Mouse (Mus musculus) brain, embryonic 18.5 days (tissue): ENCODE results near the gene Vwf.

Source experiments
- DNase-seq: peaks from one replicate; pipeline ENCODE4 v3.0.0-alpha.2; 2012; ENCODE audit warnings: low read depth, low spot score

Vwf gene

GRCm38 (mm10) chr6:125622434-125622833 lies 75.9 kb downstream of the Vwf start:
- no peak for DNase-seq

DNA sequence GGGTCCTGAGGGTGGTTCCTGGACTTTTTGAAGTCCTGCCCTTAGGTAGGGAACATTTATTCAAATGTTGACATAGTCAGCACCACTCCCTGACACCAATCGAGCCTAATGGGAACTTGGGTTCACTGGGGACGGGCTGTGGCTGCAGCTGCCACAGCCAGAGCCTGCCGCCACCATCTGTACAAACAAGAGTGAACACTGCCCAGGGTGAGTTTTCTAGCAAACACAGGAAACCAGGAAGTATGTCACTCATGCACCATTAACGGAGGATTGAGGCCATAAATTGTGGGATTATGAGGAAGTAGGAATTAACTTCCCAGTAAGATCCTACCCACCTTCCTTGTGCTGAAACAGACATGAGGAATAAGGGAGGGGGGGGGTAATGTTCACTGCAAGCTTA lies 93.9 kb downstream of the Vwf start:
- DNase-seq, result no peak

- no peak for DNase-seq
These were observed 94.6 kb downstream of the Vwf start for GRCm38 (mm10) chr6:125641146-125641545.

DNA sequence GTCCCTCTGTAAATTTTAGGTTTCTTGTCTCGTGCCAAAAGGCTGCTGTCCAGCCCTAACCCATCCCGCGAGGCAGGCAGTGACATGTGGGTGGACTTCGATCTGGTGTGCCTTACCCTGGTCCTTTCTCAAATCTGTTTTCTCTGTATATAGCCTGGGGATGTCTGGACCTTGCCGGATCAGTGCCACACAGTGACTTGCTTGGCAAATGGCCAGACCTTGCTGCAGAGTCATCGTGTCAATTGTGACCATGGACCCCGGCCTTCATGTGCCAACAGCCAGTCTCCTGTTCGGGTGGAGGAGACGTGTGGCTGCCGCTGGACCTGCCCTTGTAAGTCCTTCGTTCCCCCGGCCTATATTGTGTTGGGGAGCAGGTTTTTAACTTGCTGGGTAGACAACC lies 102.4 kb downstream of the Vwf start:
- DNase-seq, result no peak

DNA sequence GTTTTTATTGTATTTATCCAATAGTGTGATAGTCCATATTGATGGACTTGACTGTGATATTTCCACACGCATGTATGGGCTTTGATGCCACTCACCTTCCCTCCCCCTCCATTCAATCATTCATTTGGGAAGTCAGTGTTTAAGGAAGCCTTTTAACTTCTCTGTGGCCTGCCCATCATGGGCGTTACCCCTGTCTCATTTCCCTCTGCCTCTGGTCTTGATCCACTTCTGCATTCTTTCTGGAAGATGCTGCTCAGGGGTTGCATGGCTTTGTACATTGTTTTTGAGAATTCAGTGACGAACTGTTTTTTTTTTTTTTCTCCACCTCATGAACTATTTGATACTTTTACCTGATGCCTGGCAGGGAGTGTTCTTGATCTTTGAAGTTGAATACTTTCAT lies 104.8 kb downstream of the Vwf start:
- no peak for DNase-seq

DNA sequence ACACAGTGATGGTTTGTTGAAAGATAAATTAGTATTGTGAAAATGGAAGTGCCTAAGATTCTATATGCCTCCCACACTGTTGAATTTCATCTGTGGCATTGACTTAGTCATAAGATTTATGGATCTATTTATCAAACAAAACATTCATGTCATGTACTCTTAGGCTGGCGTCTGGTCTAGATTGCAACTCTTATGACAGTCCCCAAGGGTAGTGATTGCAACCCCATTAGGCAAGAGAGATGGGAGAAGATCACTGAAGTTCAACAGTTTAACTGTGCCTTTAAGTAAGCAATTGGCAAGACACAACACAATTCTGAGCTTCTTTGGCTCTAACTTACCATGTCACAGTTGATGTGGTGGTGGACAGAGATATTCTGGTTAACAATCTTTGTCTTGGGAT lies 106.8 kb downstream of the Vwf start:
- no peak for DNase-seq

- no peak for DNase-seq
These were observed 110.3 kb downstream of the Vwf start for GRCm38 (mm10) chr6:125656921-125657320.

- no peak for DNase-seq
These were observed 111.4 kb downstream of the Vwf start for GRCm38 (mm10) chr6:125657966-125658365.

- DNase-seq, result no peak
These were observed 114.7 kb downstream of the Vwf start for GRCm38 (mm10) chr6:125661106-125661877.

DNA sequence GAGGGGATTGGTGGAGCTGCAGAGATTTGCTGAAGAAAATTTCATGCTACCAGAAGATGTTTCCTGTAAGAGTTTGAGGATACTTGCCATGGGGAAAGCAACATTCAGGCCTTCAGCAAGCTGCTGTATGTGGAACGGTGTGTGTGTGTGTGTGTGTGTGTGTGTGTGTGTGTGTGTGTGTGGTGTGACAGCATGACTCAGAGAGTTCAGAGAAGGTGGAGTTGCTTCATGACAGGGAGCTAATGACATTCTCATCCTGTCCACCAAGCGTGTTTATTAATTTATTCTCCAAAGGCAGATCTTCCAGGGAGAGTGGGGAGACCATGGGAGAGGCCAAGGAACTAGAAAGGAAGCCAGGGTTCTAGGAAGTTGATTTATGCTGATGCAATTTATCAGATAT lies 117.3 kb downstream of the Vwf start:
- DNase-seq, result no peak

DNA sequence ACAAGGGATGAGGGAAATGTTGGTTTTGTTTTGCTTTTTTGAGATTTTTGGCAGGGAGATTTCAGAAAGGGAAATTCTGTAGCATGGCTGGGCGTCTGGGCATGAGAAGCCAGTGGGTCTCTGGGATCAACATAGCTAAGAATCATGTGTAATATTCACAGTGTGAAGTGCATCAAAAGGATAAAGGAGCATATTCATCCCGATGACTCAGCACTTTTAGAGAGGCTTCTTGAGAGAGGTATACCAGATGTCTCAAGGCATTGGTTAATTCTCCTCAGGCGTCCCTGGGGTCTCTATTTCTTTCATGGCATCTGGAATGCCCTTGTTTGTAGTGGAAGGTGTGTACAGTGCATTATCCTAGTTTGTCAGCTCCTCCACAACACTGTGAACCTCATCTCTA lies 125.3 kb downstream of the Vwf start:
- DNase-seq, result no peak

GRCm38 (mm10) chr6:125678492-125678891 lies 131.9 kb downstream of the Vwf start:
- DNase-seq, result no peak

DNA sequence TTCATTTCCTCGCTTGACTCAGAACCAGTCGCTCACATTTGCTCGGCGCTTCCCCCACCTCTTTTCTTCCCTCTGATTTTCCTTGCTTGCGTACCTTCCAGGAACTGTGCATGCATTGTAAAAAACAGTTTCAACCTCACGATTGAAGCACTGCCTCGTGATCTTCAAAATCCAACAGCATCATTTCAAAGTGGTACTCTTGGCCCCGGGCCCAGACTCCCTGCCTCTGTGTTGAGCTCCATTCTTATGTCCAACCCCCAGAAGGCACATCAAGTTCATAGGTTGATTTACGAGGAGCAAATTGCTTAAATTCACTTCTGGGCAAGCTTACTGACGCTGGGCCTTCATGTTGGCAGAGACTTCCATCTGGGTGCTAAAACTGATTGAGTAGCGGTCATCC lies 134.0 kb downstream of the Vwf start:
- no peak for DNase-seq

DNA sequence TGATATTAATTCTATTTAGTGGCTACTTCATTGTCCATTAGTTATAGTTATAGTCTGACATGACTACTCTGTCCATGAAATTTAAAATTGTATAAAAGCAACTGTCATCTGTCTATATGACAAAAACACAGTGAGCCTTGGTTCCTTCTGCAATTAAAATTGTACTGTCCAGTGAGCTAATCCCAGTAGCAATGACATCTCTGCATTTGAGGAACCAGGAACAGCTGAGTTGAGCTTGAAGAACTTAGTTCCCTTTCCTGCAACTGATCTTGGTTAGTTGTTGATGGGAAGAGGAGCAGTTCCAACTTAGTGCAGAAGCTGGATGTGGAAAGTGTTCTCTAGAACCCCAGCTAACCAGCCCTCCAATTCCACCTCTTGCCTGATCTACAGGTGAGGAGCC lies 138.8 kb downstream of the Vwf start:
- no peak for DNase-seq

GRCm38 (mm10) chr6:125687986-125688385 lies 141.4 kb downstream of the Vwf start:
- DNase-seq, result no peak

DNA sequence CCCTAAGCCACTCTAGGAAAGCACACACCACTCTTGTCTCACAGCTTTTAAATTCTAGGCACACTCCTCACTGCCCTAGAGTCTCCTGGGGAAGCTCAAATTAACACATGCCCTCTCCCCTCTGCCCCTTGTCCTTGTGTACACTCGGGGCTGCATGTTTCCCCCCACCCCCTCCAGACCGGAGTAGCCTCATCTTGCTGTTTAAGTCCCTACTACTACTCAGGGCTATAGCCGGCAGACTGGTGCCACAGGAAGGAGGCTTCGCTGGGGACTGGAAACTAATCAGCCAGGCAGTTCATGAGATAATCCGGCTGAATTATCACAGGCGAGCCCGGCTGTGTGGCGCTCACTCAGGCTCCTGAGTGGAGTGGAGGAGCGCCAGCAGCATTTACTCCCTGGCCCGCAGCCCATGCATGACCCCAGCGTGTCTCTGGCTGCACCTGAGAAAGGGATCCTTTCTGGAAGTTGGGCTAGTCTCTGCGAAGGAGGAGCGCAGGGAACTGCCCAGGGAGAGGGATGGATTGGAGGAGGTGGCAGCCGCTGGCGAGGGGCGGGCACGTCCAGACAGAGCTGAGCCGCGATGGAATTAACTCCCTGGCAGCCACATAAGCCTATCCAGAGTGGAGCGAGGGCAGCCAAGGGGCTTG lies 143.6 kb downstream of the Vwf start, which contains the start of gene Ano2:
Gene Ano2, plus strand, starts transcription at position 363 of the 647 bp plus-strand sequence.
- no peak for DNase-seq

- DNase-seq, result no peak
These were observed 154.6 kb downstream of the Vwf start for GRCm38 (mm10) chr6:125701146-125701545.

DNA sequence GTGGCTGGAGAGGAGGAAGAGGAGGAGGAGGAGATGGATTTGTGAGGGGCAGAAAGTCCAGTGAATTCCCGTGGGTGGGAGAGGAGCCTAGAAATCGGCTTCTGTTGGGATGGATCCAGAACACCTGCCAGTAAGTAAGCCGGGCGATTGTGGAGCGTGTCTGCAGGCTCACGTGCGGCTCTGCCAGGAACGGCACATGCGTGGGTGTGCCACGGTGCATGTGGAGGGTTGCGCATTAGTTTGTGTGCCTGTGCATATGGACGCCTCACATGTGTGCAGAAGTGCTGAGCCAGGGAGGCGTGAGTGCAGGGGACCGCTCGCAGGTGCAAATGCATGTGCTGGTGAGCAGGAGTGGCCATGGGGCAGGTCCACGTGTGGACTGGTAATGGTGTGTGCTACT lies 164.7 kb downstream of the Vwf start:
- DNase-seq, result no peak

DNA sequence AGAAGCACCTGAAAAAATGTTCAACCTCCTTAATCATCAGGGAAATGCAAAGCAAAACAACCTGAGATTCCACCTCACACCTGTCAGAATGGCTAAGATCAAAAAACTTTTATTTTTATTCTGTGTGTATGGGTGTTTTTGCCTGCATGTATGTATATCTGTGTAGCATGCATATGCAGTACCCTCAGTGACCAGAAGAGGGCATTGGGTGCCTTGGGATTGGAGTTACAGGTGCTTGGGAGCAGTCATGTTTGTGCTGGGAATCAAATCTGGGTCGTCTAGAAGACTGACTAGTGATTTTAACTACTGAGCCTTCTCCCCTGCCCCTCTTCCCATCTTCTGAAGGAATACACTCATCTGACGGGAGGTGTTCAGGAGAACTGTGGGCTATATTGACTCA lies 179.8 kb downstream of the Vwf start:
- DNase-seq, result no peak

DNA sequence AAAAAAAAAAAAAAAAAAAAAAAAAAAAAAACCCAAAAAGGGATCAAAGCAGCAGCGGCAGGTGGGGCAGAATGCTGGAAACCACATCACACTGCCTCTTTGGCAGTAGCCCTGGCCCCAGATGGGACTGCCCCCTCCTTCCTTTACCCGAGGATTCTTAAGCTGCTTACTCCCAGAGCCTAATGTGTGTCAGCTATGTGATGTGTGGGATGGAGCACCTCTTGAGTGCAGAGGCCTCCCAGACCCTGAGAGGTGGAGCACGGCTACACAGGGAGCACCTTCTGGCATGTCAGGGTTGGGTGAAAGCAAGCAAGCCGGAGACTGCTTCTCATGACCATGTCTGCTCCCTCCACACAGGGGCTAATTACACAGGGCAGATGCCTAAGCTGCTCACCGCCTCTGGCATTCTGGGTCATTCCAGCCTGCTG lies 180.9 kb downstream of the Vwf start:
- no peak for DNase-seq

DNA sequence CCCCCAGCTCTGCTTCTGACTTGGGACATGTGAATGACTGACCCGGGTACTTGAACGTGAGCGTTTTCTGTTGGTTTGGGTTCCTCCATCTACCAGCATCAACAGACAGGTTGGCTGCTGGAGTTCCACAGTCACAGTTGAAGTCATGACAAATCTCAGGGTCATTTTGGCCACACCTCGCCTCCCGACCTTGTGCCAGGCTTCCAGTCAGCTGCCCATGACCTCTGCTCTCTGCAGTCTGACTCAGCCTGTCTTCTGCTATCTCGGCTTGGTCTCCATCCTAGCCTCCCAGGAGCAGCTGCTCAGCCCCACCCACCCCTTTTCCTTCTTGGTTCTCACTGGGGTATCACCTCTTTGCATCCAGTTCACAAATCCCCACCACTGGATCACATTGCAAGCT lies 182.9 kb downstream of the Vwf start:
- DNase-seq, result no peak

GRCm38 (mm10) chr6:125729986-125730535 lies 183.5 kb downstream of the Vwf start:
- no peak for DNase-seq
